Mouse (Mus musculus) heart, embryonic 14.5 days (tissue): Measurements from ENCODE around the gene Plod1. TPM values are rescaled to one million over a fixed set of nuclear protein-coding genes. Genes with fewer than 3 reads are reported as not detected.
A peak's percentile ranks its signal among the peaks of the same experiment; 100 is the strongest.

Experiments
- ATAC-seq: fragments of 200-750 bp; cut with Nextera tagmentation; 2 replicates; pipeline ENCODE4 v1.8.0; 2017; ENCODE audit warnings: low read depth, moderate TSS enrichment; ENCODE audit not compliant: insufficient number of reproducible peaks, insufficient read depth, low FRiP score
- H3K27ac ChIP-seq, 2 experiments: fragments of 200-500 bp in 1 of 2; fragments of 300-500 bp in 1 of 2; sonication (generic) in 1 of 2; replicated peaks in 1 of 2; 2 replicates each; pipeline ENCODE4 v1.5.1; 2012 to 2014; ENCODE audit warnings: low read depth in 2 of 2, low read length in 2 of 2, control low read depth in 1 of 2, mild to moderate bottlenecking in 1 of 2, mixed read lengths in 1 of 2; ENCODE audit not compliant: control insufficient read depth in 1 of 2, insufficient read depth in 1 of 2
- H3K27me3 ChIP-seq: fragments of 300-500 bp; sonication (generic); 2 replicates; pipeline ENCODE4 v1.6.1; 2014; ENCODE audit warnings: mild to moderate bottlenecking, low read length, control low read depth; ENCODE audit not compliant: control insufficient read depth, insufficient read depth
- H3K36me3 ChIP-seq: fragments of 300-500 bp; sonication (generic); 2 replicates; pipeline ENCODE4 v1.6.1; 2014; ENCODE audit warnings: mild to moderate bottlenecking, control low read depth, low read length, mixed read lengths; ENCODE audit not compliant: control insufficient read depth, insufficient read depth
- H3K4me1 ChIP-seq, 2 experiments: fragments of 200-500 bp in 1 of 2; fragments of 300-500 bp in 1 of 2; sonication (generic) in 1 of 2; 2 replicates each; pipeline ENCODE4 v1.6.1; 2012 to 2014; ENCODE audit warnings: low read length in 2 of 2, control low read depth in 1 of 2, mixed read lengths in 1 of 2; ENCODE audit not compliant: control insufficient read depth in 2 of 2, insufficient read depth in 2 of 2
- H3K4me2 ChIP-seq: fragments of 300-500 bp; sonication (generic); 2 replicates; pipeline ENCODE4 v1.6.1; 2014; ENCODE audit warnings: mild to moderate bottlenecking, low read length
- H3K4me3 ChIP-seq, 2 experiments: fragments of 200-500 bp in 1 of 2; fragments of 300-500 bp in 1 of 2; sonication (generic) in 1 of 2; 2 replicates each; pipeline ENCODE4 v1.5.1; 2012 to 2014; ENCODE audit warnings: low read length in 2 of 2, mild to moderate bottlenecking in 2 of 2, control low read depth in 1 of 2, low read depth in 1 of 2, moderate library complexity in 1 of 2; ENCODE audit not compliant: control insufficient read depth in 1 of 2, insufficient read depth in 1 of 2
- H3K9ac ChIP-seq: fragments of 300-500 bp; sonication (generic); 2 replicates; pipeline ENCODE4 v1.6.1; 2014; ENCODE audit warnings: mild to moderate bottlenecking, low read length
- H3K9me3 ChIP-seq: fragments of 300-500 bp; sonication (generic); 2 replicates; pipeline ENCODE4 v1.6.1; 2016; ENCODE audit warnings: low read length, control low read depth; ENCODE audit not compliant: control insufficient read depth
- WGBS: fragments of 180-500 bp; shearing (Covaris S2); extraction: QIAGEN DNeasy Blood & Tissue Kit; methylation state at CpG from one replicate; pipeline ENCODE4 v1.1.7; 2014; 5-methylcytosine and 5-hydroxymethylcytosine counted together
- polyA plus RNA-seq: library from polyadenylated mRNA; unstranded; fragments of >200 nt; fragmentation: Nextera tagmentation; extraction: Ambion mirVana; gene quantifications from 2 replicates; pipeline ENCODE4 v1.2.1, GENCODE M21; 2014

Plod1 gene
- polyA plus RNA-seq, 1 experiment from 2014 or later: 50.7 TPM

GRCm38 (mm10) chr4:147937021-147937420 is 454 bp upstream of the Plod1 start:
- Histone ChIP-seq H3K4me3 (peak overlapping the region; percentile 70 to 86), H3K9me3 (no peaks in the 10 kb centered on the region), H3K4me1 (peaks cover 43 to 61% of the 10 kb centered on the region in 2 experiments), H3K27me3 (no peaks in the 10 kb centered on the region), H3K36me3 (peaks cover 6% of the 10 kb centered on the region; the same call in 1 of the 2 replicates), H3K4me2 (peak overlapping the region; percentile 76), H3K27ac (peak overlapping the region in 1 of 2 experiments; percentile 85; a peak in 1 of 4 replicates), H3K9ac (peak overlapping the region; percentile 81)
- 43% methylated on average over 3 of the region's 3 CpGs for WGBS
- ATAC-seq: no peak

- Histone ChIP-seq H3K4me3 (peak overlapping the region; percentile 70 to 86), H3K9me3 (no peaks in the 10 kb centered on the region), H3K4me2 (peak overlapping the region; percentile 76), H3K4me1 (peaks cover 37 to 55% of the 10 kb centered on the region in 2 experiments), H3K9ac (peak overlapping the region; percentile 81), H3K27me3 (no peaks in the 10 kb centered on the region), H3K27ac (peak overlapping the region in 1 of 2 experiments; percentile 85; a peak in 2 of 4 replicates), H3K36me3 (peaks cover 14% of the 10 kb centered on the region)
- whole genome bisulfite sequencing: 15% methylated on average over 9 of the region's 9 CpGs
- no peak for ATAC-seq
These were observed 663 bp downstream of the Plod1 start for GRCm38 (mm10) chr4:147935904-147936303.

GRCm38 (mm10) chr4:147934611-147935010 is 2.0 kb downstream of the Plod1 start:
- H3K4me1 ChIP-seq: peaks cover 32 to 47% of the 10 kb centered on the region in 2 experiments
- peak overlapping the region; percentile 25; the same call in 1 of the 2 replicates for H3K9ac ChIP-seq
- WGBS: 88% methylated on average over 4 of the region's 4 CpGs

GRCm38 (mm10) chr4:147934134-147934533 is 2.4 kb downstream of the Plod1 start:
- peak overlapping the region in 1 of 2 experiments; percentile 28; a peak in 1 of 4 replicates for H3K27ac ChIP-seq
- H3K4me2 ChIP-seq: peak overlapping the region; percentile 13; the same call in 1 of the 2 replicates
- H3K36me3 ChIP-seq: peaks cover 31% of the 10 kb centered on the region
- no peak overlapping the region for H3K4me3 ChIP-seq
- H3K9ac ChIP-seq: peak overlapping the region; percentile 25
- no peaks in the 10 kb centered on the region for H3K9me3 ChIP-seq
- ATAC-seq: no peak
- H3K4me1 ChIP-seq: peaks cover 32 to 45% of the 10 kb centered on the region in 2 experiments
- WGBS: 54% methylated on average over 3 of the region's 3 CpGs
- no peaks in the 10 kb centered on the region for H3K27me3 ChIP-seq

More at GRCm38 (mm10) chr4:147934611-147935010, 2.0 kb downstream of the Plod1 start:
- Histone ChIP-seq H3K27me3 (no peaks in the 10 kb centered on the region), H3K36me3 (peaks cover 27% of the 10 kb centered on the region), H3K4me2 (peak overlapping the region; percentile 13; the same call in 1 of the 2 replicates), H3K27ac (no peak overlapping the region), H3K4me3 (no peak overlapping the region), H3K9me3 (no peaks in the 10 kb centered on the region)
- ATAC-seq: no peak

GRCm38 (mm10) chr4:147930946-147931345 is 5.6 kb downstream of the Plod1 start:
- H3K9me3 ChIP-seq: no peaks in the 10 kb centered on the region
- no peak overlapping the region for H3K4me2 ChIP-seq
- H3K27ac ChIP-seq: no peak overlapping the region
- peaks cover 16 to 25% of the 10 kb centered on the region in 2 experiments; a peak in 3 of 4 replicates for H3K4me1 ChIP-seq
- no peak overlapping the region for H3K4me3 ChIP-seq
- WGBS: 94% methylated on average over 14 of the region's 14 CpGs
- no peak for ATAC-seq
- H3K27me3 ChIP-seq: no peaks in the 10 kb centered on the region
- H3K36me3 ChIP-seq: peaks cover 55% of the 10 kb centered on the region
- no peak overlapping the region for H3K9ac ChIP-seq

- no peak overlapping the region for H3K4me3 ChIP-seq
- no peak overlapping the region for H3K27ac ChIP-seq
- H3K36me3 ChIP-seq: peaks cover 74% of the 10 kb centered on the region
- H3K4me1 ChIP-seq: peaks cover 4 to 10% of the 10 kb centered on the region in 2 experiments; a peak in 3 of 4 replicates
- 81% methylated on average over 7 of the region's 7 CpGs for WGBS
- no peaks in the 10 kb centered on the region for H3K9me3 ChIP-seq
- H3K27me3 ChIP-seq: no peaks in the 10 kb centered on the region
- H3K9ac ChIP-seq: no peak overlapping the region
- H3K4me2 ChIP-seq: no peak overlapping the region
- no peak for ATAC-seq
These were observed 8.0 kb downstream of the Plod1 start for GRCm38 (mm10) chr4:147928540-147928939.

GRCm38 (mm10) chr4:147928136-147928535 is 8.4 kb downstream of the Plod1 start:
- 34% methylated on average over 9 of the region's 9 CpGs for WGBS
- H3K27ac ChIP-seq: no peak overlapping the region

GRCm38 (mm10) chr4:147927705-147928104 is 8.9 kb downstream of the Plod1 start:
- H3K36me3 ChIP-seq: peaks cover 83% of the 10 kb centered on the region
- 35% methylated on average over 8 of the region's 8 CpGs for WGBS
- no peak for ATAC-seq
- H3K9me3 ChIP-seq: no peaks in the 10 kb centered on the region
- no peak overlapping the region for H3K4me2 ChIP-seq
- H3K27ac ChIP-seq: no peak overlapping the region
- peaks cover 0 to 6% of the 10 kb centered on the region in 2 experiments; a peak in 1 of 4 replicates for H3K4me1 ChIP-seq
- no peaks in the 10 kb centered on the region for H3K27me3 ChIP-seq
- H3K4me3 ChIP-seq: no peak overlapping the region
- H3K9ac ChIP-seq: no peak overlapping the region

More at GRCm38 (mm10) chr4:147928136-147928535, 8.4 kb downstream of the Plod1 start:
- Histone ChIP-seq H3K9me3 (no peaks in the 10 kb centered on the region), H3K27me3 (no peaks in the 10 kb centered on the region), H3K4me3 (no peak overlapping the region), H3K4me1 (peaks cover 2 to 6% of the 10 kb centered on the region in 2 experiments; a peak in 3 of 4 replicates), H3K36me3 (peaks cover 78% of the 10 kb centered on the region), H3K4me2 (no peak overlapping the region), H3K9ac (no peak overlapping the region)
- ATAC-seq: no peak
